Mouse (Mus musculus) CH12.LX (cell line): ENCODE results near the gene Eef1g.
"Not testable (repeated sequence)": the region's sequence is repeated elsewhere in the genome, so short reads cannot be mapped to it uniquely, and the experiment has no call there.

ENCODE experiments used
- CTCF ChIP-seq, 2 experiments: IDR thresholded peaks in 1 of 2; conservative IDR thresholded peaks in 1 of 2; 2 replicates each; pipeline ENCODE4 v1.5.1; 2011 to 2012; ENCODE audit warnings: low read depth in 2 of 2, low read length in 2 of 2, improper control_type of control experiment in 1 of 2, inconsistent platforms in 1 of 2, mild to moderate bottlenecking in 1 of 2, moderate library complexity in 1 of 2
- GABPA ChIP-seq: IDR thresholded peaks from 2 replicates; pipeline ENCODE4 v1.6.1; 2012; ENCODE audit warnings: low read depth, low read length, improper control_type of control experiment, inconsistent platforms; ENCODE audit not compliant: insufficient replicate concordance
- JUND ChIP-seq: conservative IDR thresholded peaks from 2 replicates; pipeline ENCODE4 v1.6.1; 2011; ENCODE audit warnings: low read depth, low read length, improper control_type of control experiment
- KAT2A ChIP-seq: IDR thresholded peaks from 2 replicates; pipeline ENCODE4 v1.6.1; 2012; ENCODE audit warnings: low read length, improper control_type of control experiment, inconsistent platforms; ENCODE audit not compliant: insufficient replicate concordance
- MAZ ChIP-seq: IDR thresholded peaks from 2 replicates; pipeline ENCODE4 v1.6.1; 2012; ENCODE audit warnings: low read depth, mild to moderate bottlenecking, inconsistent platforms, low read length, improper control_type of control experiment, moderate library complexity
- POLR2A ChIP-seq: IDR thresholded peaks from 2 replicates; pipeline ENCODE4 v1.6.1; 2011; ENCODE audit warnings: low read depth, mild to moderate bottlenecking, improper control_type of control experiment, low read length
- RCOR1 ChIP-seq: conservative IDR thresholded peaks from 2 replicates; pipeline ENCODE4 v1.6.1; 2012; ENCODE audit warnings: low read depth, mild to moderate bottlenecking, inconsistent platforms, low read length, improper control_type of control experiment
- UBTF ChIP-seq: IDR thresholded peaks from 2 replicates; pipeline ENCODE4 v1.6.1; 2012; ENCODE audit warnings: low read depth, mild to moderate bottlenecking, inconsistent platforms, low read length, improper control_type of control experiment, moderate library complexity

GRCm38 (mm10) chr19:9006915-9007314 lies 40.1 kb downstream of the Eef1g start:
- not testable (repeated sequence) for TF ChIP-seq UBTF; MAZ; CTCF (conservative IDR thresholded peaks at IDR 0.05 in 1 of 2, IDR thresholded peaks at IDR 0.05 in 1 of 2; ENCODE audit: low read depth in 2 of 2, low read length in 2 of 2); POLR2A; GABPA; KAT2A; RCOR1
- peak; percentile 73 for TF ChIP-seq JUND
